Mouse (Mus musculus) embryonic facial prominence, embryonic 13.5 days (tissue): ENCODE results near the gene Pou1f1. TPM values are rescaled to one million over a fixed set of nuclear protein-coding genes. Genes with fewer than 3 reads are reported as not detected.

ENCODE experiments used
- ATAC-seq: fragments of 200-750 bp; cut with Nextera tagmentation; 2 replicates; pipeline ENCODE4 v1.8.0; 2017; ENCODE audit warnings: low read depth; ENCODE audit not compliant: insufficient number of reproducible peaks, insufficient read depth, low FRiP score, low TSS enrichment
- H3K27ac ChIP-seq: fragments of 300-500 bp; sonication (generic); 2 replicates; pipeline ENCODE4 v1.5.1; 2015; ENCODE audit warnings: moderate library complexity, mild to moderate bottlenecking, inconsistent platforms
- H3K27me3 ChIP-seq: fragments of 300-500 bp; sonication (generic); 2 replicates; pipeline ENCODE4 v1.6.1; 2015; ENCODE audit warnings: mild to moderate bottlenecking, inconsistent platforms
- H3K36me3 ChIP-seq: fragments of 300-500 bp; sonication (generic); 2 replicates; pipeline ENCODE4 v1.6.1; 2015; ENCODE audit warnings: mild to moderate bottlenecking, inconsistent platforms
- H3K4me1 ChIP-seq: fragments of 300-500 bp; sonication (generic); 2 replicates; pipeline ENCODE4 v1.6.1; 2015; ENCODE audit warnings: inconsistent platforms
- H3K4me2 ChIP-seq: fragments of 300-500 bp; sonication (generic); 2 replicates; pipeline ENCODE4 v1.6.1; 2015; ENCODE audit warnings: moderate library complexity, mild to moderate bottlenecking, inconsistent platforms
- H3K4me3 ChIP-seq: fragments of 300-500 bp; sonication (generic); 2 replicates; pipeline ENCODE4 v1.5.1; 2015; ENCODE audit warnings: mild to moderate bottlenecking, inconsistent platforms
- H3K9ac ChIP-seq: fragments of 300-500 bp; sonication (generic); 2 replicates; pipeline ENCODE4 v1.6.1; 2015; ENCODE audit warnings: mild to moderate bottlenecking, inconsistent platforms
- H3K9me3 ChIP-seq: fragments of 300-500 bp; sonication (generic); 2 replicates; pipeline ENCODE4 v1.6.1; 2016; ENCODE audit warnings: inconsistent platforms
- WGBS: fragments of 180-500 bp; shearing (Covaris S2); methylation state at CpG from one replicate; pipeline ENCODE4 v1.1.7; 2015; ENCODE audit warnings: mixed read lengths; 5-methylcytosine and 5-hydroxymethylcytosine counted together
- polyA plus RNA-seq: library from polyadenylated mRNA; unstranded; fragments of >200 nt; fragmentation: Nextera tagmentation; extraction: Ambion mirVana; gene quantifications from 2 replicates; pipeline ENCODE4 v1.2.1, GENCODE M21; 2015

Gene Pou1f1
- polyA plus RNA-seq, 1 experiment from 2014 or later = not detected

- WGBS = 60% methylated on average over 4 of the region's 4 CpGs
- no peak overlapping the region for H3K4me2 ChIP-seq
- no peaks in the 10 kb centered on the region for H3K9me3 ChIP-seq
- H3K27me3 ChIP-seq = no peaks in the 10 kb centered on the region
- H3K4me1 ChIP-seq = 0 out of 2 replicates have a peak, but pooled peaks cover 4% of the 10 kb centered on the region
- no peak for ATAC-seq
- H3K9ac ChIP-seq = no peak overlapping the region
- no peak overlapping the region for H3K27ac ChIP-seq
- H3K4me3 ChIP-seq = no peak overlapping the region
- no peaks in the 10 kb centered on the region for H3K36me3 ChIP-seq
Observed at GRCm38 (mm10) chr16:65568853-65569252, 48.5 kb downstream of the Pou1f1 start.

GRCm38 (mm10) chr16:65577298-65578029 lies 57.2 kb downstream of the Pou1f1 start:
- no peak overlapping the region for H3K4me3 ChIP-seq
- H3K27me3 ChIP-seq = no peaks in the 10 kb centered on the region
- no peaks in the 10 kb centered on the region for H3K9me3 ChIP-seq
- no peaks in the 10 kb centered on the region for H3K36me3 ChIP-seq
- no peak overlapping the region for H3K9ac ChIP-seq
- no peak overlapping the region for H3K4me2 ChIP-seq
- 63% methylated on average over 6 of the region's 6 CpGs for WGBS
- no peak for ATAC-seq
- H3K4me1 ChIP-seq = no peaks in the 10 kb centered on the region
- no peak overlapping the region for H3K27ac ChIP-seq

Other genes starting within 250 kb of the Pou1f1 start
- 150 and 156 TPM in 2 replicates for gene Chmp2b, start 42.2 kb downstream of the Pou1f1 start, polyA plus RNA-seq